Mouse (Mus musculus): Measurements from ENCODE around the gene Kcnip2.

Kcnip2 gene

GRCm38 (mm10) chr19:45781676-45782075 lies 34.2 kb downstream of the Kcnip2 start:
- DNase-seq (ENCODE audit: low read depth, low spot score): no peak

- DNase-seq (ENCODE audit: low read depth, low spot score): no peak
Observed at GRCm38 (mm10) chr19:45780350-45780915, 35.4 kb downstream of the Kcnip2 start.

GRCm38 (mm10) chr19:45775486-45775885 lies 40.4 kb downstream of the Kcnip2 start:
- no peak for DNase-seq (ENCODE audit: low read depth, low spot score)

GRCm38 (mm10) chr19:45771501-45771900 lies 44.4 kb downstream of the Kcnip2 start:
- no peak for DNase-seq (ENCODE audit: low read depth, low spot score)

DNA sequence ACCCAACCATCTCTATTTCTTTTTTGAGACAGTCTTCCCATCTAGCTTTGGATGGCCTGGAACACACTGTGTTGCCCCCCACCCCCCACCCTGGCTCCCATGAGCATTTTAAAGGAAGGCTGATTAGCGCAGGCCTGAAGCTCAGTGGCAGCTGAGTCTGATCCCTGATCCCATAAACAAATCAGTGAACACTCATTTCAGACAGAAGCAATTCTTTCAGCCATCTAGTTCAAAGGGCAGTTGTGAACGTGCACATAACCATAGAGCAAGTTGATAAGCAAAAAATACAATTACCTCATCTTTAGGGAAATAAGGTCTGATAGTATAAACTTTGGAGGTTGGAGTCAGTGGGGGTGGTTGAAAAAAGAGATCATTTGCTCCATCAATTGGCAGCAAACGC lies 55.1 kb downstream of the Kcnip2 start:
- no peak for DNase-seq (ENCODE audit: low read depth, low spot score)

GRCm38 (mm10) chr19:45758671-45759070 lies 57.2 kb downstream of the Kcnip2 start:
- no peak for DNase-seq (ENCODE audit: low read depth, low spot score)

DNA sequence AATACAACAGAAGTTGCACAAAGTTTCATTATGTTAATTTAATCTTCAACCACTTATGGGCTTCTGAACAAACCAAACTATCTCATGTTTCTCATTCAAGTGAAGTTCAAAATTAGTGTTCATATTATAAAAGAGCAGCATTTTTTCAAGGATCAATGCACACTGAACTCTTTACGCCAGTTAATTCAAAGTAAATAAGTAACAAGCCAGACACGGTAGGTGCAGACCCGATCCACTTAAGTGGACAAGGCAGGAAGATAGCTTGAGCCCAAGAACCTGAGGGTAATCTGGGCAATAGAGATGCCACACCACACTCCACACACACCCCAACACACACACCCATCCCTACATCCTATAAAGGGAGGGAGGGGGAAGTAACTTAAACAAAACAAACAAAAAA lies 62.3 kb downstream of the Kcnip2 start:
- no peak for DNase-seq (ENCODE audit: low read depth, low spot score)

- no peak for DNase-seq (ENCODE audit: low read depth, low spot score)
Observed at GRCm38 (mm10) chr19:45751881-45752280, 64.0 kb downstream of the Kcnip2 start.

- peak; percentile 60 for DNase-seq (ENCODE audit: low read depth, low spot score)
Observed at GRCm38 (mm10) chr19:45749243-45750043, 66.4 kb downstream of the Kcnip2 start, which contains the start of gene Npm3. Npm3 (minus strand) TSS chr19:45749591.

DNA sequence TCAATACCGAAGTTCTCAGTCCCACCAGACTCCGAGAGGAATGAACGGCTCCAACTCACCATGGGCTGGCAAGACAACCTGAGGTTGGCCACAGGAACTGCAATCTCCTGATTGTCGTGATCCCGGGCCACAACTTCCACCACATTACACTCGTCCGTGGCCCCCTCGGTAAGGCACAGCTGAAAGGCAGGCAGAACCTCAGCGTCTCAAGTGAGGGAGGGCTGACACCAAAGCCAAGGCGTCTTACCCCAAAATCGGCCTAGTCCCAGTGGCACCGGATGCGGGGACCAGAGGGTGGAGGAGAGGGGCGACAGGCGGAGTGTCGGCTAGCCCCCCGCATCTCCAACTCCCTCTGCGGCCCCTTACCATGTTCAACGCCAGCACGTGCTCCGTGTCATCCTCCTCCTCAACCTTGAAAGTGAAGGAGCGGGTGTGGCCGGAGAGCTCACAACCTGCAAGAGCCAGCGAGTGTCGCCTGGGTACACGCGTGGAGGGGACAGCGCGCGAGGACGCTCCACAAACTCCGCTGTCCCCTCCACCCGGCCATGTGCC lies 67.1 kb downstream of the Kcnip2 start:
- DNase-seq (ENCODE audit: low read depth, low spot score): no peak

- DNase-seq (ENCODE audit: low read depth, low spot score): no peak
Observed at GRCm38 (mm10) chr19:45748206-45748605, 67.7 kb downstream of the Kcnip2 start.

DNA sequence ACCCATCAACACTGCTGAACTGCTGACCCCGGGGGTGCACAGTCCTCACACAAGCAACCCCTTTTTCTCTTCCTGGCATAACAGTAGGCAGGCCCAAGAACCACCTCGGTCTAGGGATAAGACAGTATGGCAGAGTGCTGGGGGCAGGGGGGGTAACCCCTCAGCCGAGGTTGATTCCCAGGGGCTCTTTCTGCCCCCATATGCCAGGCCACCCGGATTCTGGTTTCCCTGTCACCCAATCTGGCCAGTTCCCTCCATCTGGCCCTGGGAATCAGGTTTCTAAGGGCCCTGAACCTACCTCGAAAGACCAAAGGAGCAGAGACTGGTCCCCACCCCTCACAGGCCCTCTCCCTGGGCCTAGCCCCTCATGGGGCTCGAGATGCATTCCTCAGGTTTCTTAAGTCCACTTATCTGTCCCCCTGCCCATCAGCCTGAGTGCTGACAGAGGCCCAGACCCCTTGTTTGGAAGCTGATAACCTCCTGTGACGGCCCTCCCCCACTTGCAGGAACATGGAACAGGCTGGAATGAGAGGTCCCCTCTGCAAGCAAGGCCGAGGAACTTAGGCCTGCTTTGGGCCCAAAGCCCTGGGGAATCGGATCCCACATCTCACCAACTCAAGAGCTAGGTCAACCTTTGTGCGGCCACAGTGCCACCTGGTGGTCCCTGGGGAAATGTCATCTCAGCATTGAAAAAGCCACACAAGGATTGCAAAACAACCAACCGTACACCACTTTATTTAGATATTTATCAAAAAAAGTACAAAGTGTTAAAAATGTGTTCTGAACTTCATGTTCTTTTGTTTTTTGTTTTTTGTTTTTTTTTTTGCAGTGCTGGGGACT lies 68.6 kb downstream of the Kcnip2 start:
- DNase-seq (ENCODE audit: low read depth, low spot score): peak; percentile 52

GRCm38 (mm10) chr19:45746153-45747020 lies 69.5 kb downstream of the Kcnip2 start:
- DNase-seq (ENCODE audit: low read depth, low spot score): no peak

- DNase-seq (ENCODE audit: low read depth, low spot score): no peak
Observed at GRCm38 (mm10) chr19:45745344-45746152, 70.3 kb downstream of the Kcnip2 start.

GRCm38 (mm10) chr19:45743619-45744018 lies 72.2 kb downstream of the Kcnip2 start:
- DNase-seq (ENCODE audit: low read depth, low spot score): no peak

DNA sequence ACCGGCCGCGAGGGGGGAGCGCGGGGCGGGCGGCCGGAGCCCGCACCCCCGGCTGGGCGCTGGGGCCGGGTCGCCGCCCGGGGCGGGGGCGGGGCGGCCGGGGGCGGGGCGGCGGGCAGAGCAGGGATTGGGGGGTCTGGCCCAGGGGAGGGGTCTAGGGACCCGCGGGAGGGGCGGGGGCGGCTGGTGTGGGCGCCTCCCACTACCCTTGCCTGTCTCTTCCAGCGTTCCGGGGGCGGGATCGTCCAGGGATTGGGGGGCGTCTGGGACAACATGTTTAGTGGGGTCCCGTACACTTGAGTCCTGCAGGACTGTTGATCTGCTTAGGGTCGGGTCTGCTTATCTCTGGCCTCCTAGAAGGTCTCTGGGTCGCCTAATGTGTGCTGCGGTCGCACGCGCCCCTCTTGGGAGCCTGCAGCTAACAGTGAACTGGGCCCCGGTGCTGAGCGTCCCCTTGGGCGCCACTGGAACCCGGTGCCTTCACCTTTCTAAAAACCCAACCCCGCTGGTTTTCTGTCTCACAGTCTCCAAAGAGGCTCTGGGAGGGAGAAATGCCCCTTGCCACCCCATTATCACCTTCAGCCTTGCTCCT lies 72.8 kb downstream of the Kcnip2 start:
- DNase-seq (ENCODE audit: low read depth, low spot score): no peak

DNA sequence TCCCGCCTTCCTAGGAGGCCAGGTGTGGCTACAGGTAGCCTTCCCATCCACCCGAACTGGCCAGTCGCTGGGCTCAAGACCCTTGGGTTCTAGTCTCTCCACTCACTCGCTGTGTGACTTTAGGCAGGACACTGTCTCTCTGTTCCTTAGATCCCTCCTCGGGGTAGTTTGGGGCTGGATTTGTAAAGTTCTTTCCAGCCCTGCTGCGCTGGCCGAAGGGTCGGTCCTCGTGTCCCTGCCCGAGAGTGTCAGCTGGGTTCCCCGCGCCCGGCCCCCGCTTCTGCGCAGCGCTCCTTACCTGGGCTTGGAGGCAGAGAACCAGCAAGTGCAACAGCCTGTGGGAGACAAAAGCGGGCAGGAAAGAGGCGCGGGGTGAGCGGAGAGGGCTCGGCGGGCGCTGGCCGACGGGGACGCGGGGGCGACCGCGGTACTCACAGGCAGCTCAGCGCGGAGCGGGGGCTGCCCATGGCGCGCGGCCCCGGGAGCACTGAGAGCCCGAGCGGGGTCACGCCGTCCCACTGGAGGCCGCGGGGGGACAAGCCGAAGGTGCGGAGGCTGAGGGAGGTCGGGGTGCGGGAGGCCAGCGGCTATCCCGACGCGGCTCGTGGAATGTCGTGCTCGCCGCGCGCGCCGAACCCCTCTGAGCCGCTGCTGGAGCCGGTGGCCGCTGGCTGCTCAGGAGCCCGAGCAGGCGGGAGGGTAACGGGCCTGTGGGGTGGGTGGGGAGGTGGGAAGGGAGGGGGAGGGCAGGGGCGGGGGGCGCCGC lies 73.5 kb downstream of the Kcnip2 start, which contains the start of gene Fgf8:
TSS of gene Fgf8 (minus strand) at position 698 of the 766 bp plus-strand sequence.
- DNase-seq (ENCODE audit: low read depth, low spot score): no peak
